Mouse (Mus musculus) liver, embryonic 13.5 days (tissue): ENCODE results near the gene Cdh3. TPM values are rescaled to one million over a fixed set of nuclear protein-coding genes. Genes with fewer than 3 reads are reported as not detected.

Source experiments
- ATAC-seq: fragments of 200-750 bp; cut with Nextera tagmentation; 2 replicates; pipeline ENCODE4 v1.8.0; 2017; ENCODE audit warnings: low read depth, mild to moderate bottlenecking, moderate number of reproducible peaks, moderate library complexity
- DNase-seq: peaks from one replicate; pipeline ENCODE4 v3.0.0; 2022
- H3K27ac ChIP-seq: fragments of 300-500 bp; sonication (generic); 2 replicates; pipeline ENCODE4 v1.5.1; 2015; ENCODE audit warnings: moderate library complexity, mild to moderate bottlenecking, inconsistent platforms
- H3K27me3 ChIP-seq: fragments of 300-500 bp; sonication (generic); 2 replicates; pipeline ENCODE4 v1.6.1; 2015; ENCODE audit warnings: mild to moderate bottlenecking, inconsistent platforms
- H3K36me3 ChIP-seq: fragments of 300-500 bp; sonication (generic); 2 replicates; pipeline ENCODE4 v1.6.1; 2015; ENCODE audit warnings: mild to moderate bottlenecking, inconsistent platforms
- H3K4me1 ChIP-seq: fragments of 300-500 bp; sonication (generic); replicated peaks from 2 replicates; pipeline ENCODE4 v1.6.1; 2015; ENCODE audit warnings: inconsistent platforms
- H3K4me2 ChIP-seq: fragments of 300-500 bp; sonication (generic); 2 replicates; pipeline ENCODE4 v1.6.1; 2015; ENCODE audit warnings: inconsistent platforms, mild to moderate bottlenecking, moderate library complexity
- H3K4me3 ChIP-seq: fragments of 300-500 bp; sonication (generic); replicated peaks from 2 replicates; pipeline ENCODE4 v1.5.1; 2015; ENCODE audit warnings: mild to moderate bottlenecking, inconsistent platforms
- H3K9ac ChIP-seq: fragments of 300-500 bp; sonication (generic); 2 replicates; pipeline ENCODE4 v1.6.1; 2015; ENCODE audit warnings: mild to moderate bottlenecking, inconsistent platforms
- H3K9me3 ChIP-seq: fragments of 300-500 bp; sonication (generic); replicated peaks from 2 replicates; pipeline ENCODE4 v1.6.1; 2016; ENCODE audit warnings: inconsistent platforms
- WGBS: fragments of 180-500 bp; shearing (Covaris S2); methylation state at CpG from one replicate; pipeline ENCODE4 v1.1.7; 2015; ENCODE audit not compliant: insufficient replicate concordance; 5-methylcytosine and 5-hydroxymethylcytosine counted together
- polyA plus RNA-seq: library from polyadenylated mRNA; unstranded; fragments of >200 nt; fragmentation: Nextera tagmentation; extraction: Ambion mirVana; gene quantifications from 2 replicates; pipeline ENCODE4 v1.2.1, GENCODE M21; 2015

The Cdh3 gene
- 2.5 and 2.8 TPM in 2 replicates for polyA plus RNA-seq

GRCm38 (mm10) chr8:106510365-106510975, at the start of gene Cdh3:
Cdh3 (plus strand) TSS chr8:106510891.
- DNase-seq: no peak
- Histone ChIP-seq H3K9me3 (no peaks in the 10 kb centered on the region), H3K4me2 (peak within 1 kb of the TSS; percentile 50), H3K27me3 (peaks cover 83% of the 10 kb centered on the region), H3K4me1 (no peaks in the 10 kb centered on the region), H3K27ac (peak within 1 kb of the TSS; percentile 18; the same call in 1 of the 2 replicates), H3K36me3 (no peaks in the 10 kb centered on the region), H3K9ac (peak within 1 kb of the TSS; percentile 43), H3K4me3 (peak within 1 kb of the TSS; percentile 41)
- WGBS: 2% methylated on average over 34 of the region's 34 CpGs
- no peak for ATAC-seq

DNA sequence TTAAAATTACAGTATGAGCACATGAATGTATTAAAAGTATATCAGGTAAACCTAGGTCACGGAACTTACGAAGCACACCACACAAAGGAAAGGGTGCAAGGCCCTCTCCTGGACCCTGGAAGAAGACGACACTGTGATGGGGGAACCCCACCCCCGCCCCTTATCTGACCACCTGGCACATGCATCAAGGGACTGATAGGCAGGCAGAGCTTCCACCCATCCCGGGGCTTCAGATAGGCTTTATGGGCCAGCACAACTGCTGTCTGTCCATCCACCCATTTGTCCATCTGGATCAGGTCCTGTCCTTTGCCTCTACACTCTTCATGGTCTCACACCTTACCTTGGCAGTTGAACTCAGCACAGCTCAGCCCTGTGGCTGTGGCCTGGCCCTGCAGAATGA, 48.6 kb upstream of the Cdh3 start:
- 37% methylated on average over 5 of the region's 5 CpGs for WGBS
- Histone ChIP-seq H3K4me1 (peaks cover 4% of the 10 kb centered on the region), H3K4me2 (no peak overlapping the region), H3K36me3 (no peaks in the 10 kb centered on the region), H3K9me3 (no peaks in the 10 kb centered on the region), H3K27me3 (no peaks in the 10 kb centered on the region), H3K27ac (no peak overlapping the region), H3K4me3 (no peak overlapping the region), H3K9ac (no peak overlapping the region)
- DNase-seq (peak; percentile 1), ATAC-seq (peak; percentile 57; the same call in 1 of the 2 replicates)

GRCm38 (mm10) chr8:106463795-106464194, 46.9 kb upstream of the Cdh3 start:
- H3K27ac ChIP-seq: no peak overlapping the region
- peaks cover 4% of the 10 kb centered on the region for H3K4me1 ChIP-seq
- H3K9ac ChIP-seq: no peak overlapping the region
- DNase-seq (no peak), ATAC-seq (no peak)
- H3K27me3 ChIP-seq: no peaks in the 10 kb centered on the region
- 72% methylated on average over 6 of the region's 6 CpGs for WGBS
- H3K4me2 ChIP-seq: no peak overlapping the region
- no peaks in the 10 kb centered on the region for H3K36me3 ChIP-seq
- H3K9me3 ChIP-seq: no peaks in the 10 kb centered on the region
- no peak overlapping the region for H3K4me3 ChIP-seq

- no peak for ATAC-seq
- Histone ChIP-seq H3K9me3 (no peaks in the 10 kb centered on the region), H3K36me3 (no peaks in the 10 kb centered on the region), H3K9ac (no peak overlapping the region), H3K4me1 (no peaks in the 10 kb centered on the region), H3K4me3 (no peak overlapping the region), H3K27me3 (no peaks in the 10 kb centered on the region), H3K4me2 (no peak overlapping the region), H3K27ac (no peak overlapping the region)
- 38% methylated on average over 7 of the region's 7 CpGs for WGBS
- DNase-seq: no peak
Measured at GRCm38 (mm10) chr8:106469485-106469884, 41.2 kb upstream of the Cdh3 start.

DNA sequence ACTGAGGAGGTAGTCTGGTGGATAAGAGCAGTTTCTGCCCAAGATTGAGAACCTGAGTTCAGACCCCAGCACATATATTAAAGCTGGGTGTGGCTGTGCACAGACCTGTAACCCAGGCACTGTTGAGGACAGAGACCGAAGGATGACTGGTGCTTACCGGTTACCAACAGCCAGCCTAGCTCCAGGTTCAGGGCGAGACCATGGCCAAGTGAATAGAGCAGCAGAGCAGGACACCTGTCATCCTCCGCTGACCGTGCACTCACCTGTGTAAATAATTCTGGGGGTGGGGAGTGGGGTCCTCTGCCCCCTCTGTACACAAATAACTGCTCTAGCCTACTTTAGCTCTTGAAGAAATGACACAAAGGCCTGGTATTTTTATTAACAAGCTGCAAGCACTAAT, 36.7 kb upstream of the Cdh3 start:
- Histone ChIP-seq H3K36me3 (no peaks in the 10 kb centered on the region), H3K4me1 (no peaks in the 10 kb centered on the region), H3K27me3 (no peaks in the 10 kb centered on the region), H3K4me3 (no peak overlapping the region), H3K4me2 (no peak overlapping the region), H3K9me3 (no peaks in the 10 kb centered on the region), H3K9ac (no peak overlapping the region), H3K27ac (no peak overlapping the region)
- DNase-seq (no peak), ATAC-seq (no peak)
- 77% methylated on average over 5 of the region's 5 CpGs for WGBS

DNA sequence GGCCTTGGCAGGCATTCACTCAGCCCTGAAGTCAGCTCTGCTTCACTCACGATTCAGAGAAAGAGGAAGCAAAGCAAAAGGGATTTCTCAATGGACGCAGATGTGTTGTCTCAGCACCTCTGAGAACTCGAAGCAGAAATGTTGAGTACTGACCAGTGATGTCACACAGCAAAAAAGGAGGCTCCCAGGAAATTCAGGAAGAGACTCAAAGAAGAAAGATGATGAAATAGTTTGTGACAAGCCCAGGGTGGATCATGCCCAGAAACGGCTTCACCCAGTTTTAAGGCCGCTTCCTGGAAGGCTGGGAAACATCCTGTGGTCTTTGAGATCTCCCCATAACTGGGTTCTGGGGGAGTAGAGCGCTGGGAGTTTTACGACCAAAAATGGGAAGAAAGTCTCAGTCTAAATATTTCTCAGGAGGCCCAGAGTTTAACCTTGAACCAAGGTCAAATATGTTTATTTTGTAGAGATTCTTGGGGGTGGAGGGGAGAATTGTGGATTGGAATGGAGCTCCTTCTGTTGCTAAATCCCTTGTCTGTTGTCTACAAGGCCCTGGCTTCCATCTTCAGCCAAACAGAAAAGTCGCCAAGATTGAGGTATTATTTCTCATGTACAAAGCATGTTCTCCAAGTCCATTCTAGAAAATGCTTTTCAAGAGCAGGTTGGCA, 10.5 kb upstream of the Cdh3 start, which contains the start of gene 6030452D12Rik:
Gene 6030452D12Rik, plus strand, starts transcription at position 505 of the 668 bp plus-strand sequence.
- ATAC-seq (no peak), DNase-seq (no peak)
- no peak within 1 kb of the TSS for H3K4me2 ChIP-seq
- no peaks in the 10 kb centered on the region for H3K27me3 ChIP-seq
- no peaks in the 10 kb centered on the region for H3K4me1 ChIP-seq
- no peak within 1 kb of the TSS for H3K4me3 ChIP-seq
- H3K9ac ChIP-seq: no peak within 1 kb of the TSS
- H3K9me3 ChIP-seq: 0 out of 2 replicates have a peak, but pooled peaks cover 4% of the 10 kb centered on the region
- H3K36me3 ChIP-seq: no peaks in the 10 kb centered on the region
- 40% methylated on average over 8 of the region's 8 CpGs for WGBS
- no peak within 1 kb of the TSS for H3K27ac ChIP-seq

DNA sequence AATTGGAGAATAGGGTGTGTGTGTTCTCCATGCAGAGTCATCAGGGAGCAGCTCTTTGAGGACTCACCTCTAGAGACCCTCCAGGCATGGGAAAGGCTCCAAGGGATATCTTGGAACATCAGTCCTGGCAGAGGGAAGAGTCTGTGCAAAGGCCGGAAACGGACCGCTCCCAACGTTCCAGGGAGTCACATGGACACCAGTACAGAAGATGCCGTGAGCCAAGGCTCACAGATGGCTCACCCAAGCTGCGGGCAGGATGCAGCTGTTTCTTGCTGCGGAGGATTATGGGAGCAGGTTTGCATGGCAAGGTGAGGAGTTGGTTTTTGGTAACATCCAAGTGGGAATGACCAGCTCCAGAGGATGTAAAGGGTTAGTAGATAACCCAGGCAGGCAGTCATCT, 6.5 kb upstream of the Cdh3 start:
- Histone ChIP-seq H3K27me3 (peaks cover 32% of the 10 kb centered on the region), H3K36me3 (no peaks in the 10 kb centered on the region), H3K4me3 (no peak overlapping the region), H3K4me1 (no peaks in the 10 kb centered on the region), H3K4me2 (no peak overlapping the region), H3K9ac (no peak overlapping the region), H3K27ac (no peak overlapping the region), H3K9me3 (no peaks in the 10 kb centered on the region)
- 77% methylated on average over 7 of the region's 7 CpGs for WGBS
- DNase-seq (no peak), ATAC-seq (no peak)

DNA sequence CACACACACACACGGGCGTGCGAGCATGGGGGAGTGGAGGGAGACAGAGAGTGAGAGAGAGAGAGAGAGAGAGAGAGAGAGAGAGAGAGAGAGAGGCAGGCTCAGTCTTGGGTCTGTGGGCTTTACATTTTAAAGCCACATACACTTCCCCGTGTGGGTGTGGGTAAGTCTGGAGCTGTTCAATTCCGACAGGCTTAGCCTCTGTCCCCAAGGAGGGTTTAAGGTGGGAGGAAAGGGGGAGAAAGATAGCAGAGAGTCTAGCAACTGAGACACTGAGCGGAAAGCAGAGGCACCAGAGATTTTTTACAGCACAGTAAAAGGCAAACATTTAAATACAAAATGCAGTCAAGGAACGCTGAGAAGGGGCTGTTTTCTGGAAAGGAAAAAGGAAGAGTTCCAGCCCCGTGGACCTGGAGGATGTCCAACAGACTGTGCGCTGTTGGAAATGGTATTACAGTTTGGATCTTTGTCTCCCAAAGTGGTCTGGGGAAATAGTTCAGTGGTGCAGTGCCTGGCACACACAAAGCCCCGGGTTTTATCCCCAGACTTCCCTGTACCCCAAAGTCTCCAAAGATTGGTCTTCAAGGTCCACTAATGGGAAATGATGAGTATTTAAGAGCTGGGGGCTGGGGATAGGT, 5.2 kb upstream of the Cdh3 start:
- WGBS: 44% methylated on average over 10 of the region's 10 CpGs
- H3K4me3 ChIP-seq: no peak overlapping the region
- H3K4me1 ChIP-seq: no peaks in the 10 kb centered on the region
- DNase-seq (no peak), ATAC-seq (no peak)
- no peak overlapping the region for H3K27ac ChIP-seq
- H3K9me3 ChIP-seq: no peaks in the 10 kb centered on the region
- H3K9ac ChIP-seq: no peak overlapping the region
- no peaks in the 10 kb centered on the region for H3K36me3 ChIP-seq
- peaks cover 44% of the 10 kb centered on the region for H3K27me3 ChIP-seq
- H3K4me2 ChIP-seq: no peak overlapping the region

- no peak for DNase-seq
- Histone ChIP-seq H3K4me2 (no peak overlapping the region), H3K4me3 (no peak overlapping the region), H3K27me3 (peaks cover 51% of the 10 kb centered on the region), H3K9ac (no peak overlapping the region), H3K9me3 (no peaks in the 10 kb centered on the region), H3K36me3 (no peaks in the 10 kb centered on the region), H3K27ac (no peak overlapping the region), H3K4me1 (no peaks in the 10 kb centered on the region)
- no peak for ATAC-seq
- WGBS: 76% methylated on average over 1 of the region's 1 CpGs
Measured at GRCm38 (mm10) chr8:106506106-106506505, 4.6 kb upstream of the Cdh3 start.

DNA sequence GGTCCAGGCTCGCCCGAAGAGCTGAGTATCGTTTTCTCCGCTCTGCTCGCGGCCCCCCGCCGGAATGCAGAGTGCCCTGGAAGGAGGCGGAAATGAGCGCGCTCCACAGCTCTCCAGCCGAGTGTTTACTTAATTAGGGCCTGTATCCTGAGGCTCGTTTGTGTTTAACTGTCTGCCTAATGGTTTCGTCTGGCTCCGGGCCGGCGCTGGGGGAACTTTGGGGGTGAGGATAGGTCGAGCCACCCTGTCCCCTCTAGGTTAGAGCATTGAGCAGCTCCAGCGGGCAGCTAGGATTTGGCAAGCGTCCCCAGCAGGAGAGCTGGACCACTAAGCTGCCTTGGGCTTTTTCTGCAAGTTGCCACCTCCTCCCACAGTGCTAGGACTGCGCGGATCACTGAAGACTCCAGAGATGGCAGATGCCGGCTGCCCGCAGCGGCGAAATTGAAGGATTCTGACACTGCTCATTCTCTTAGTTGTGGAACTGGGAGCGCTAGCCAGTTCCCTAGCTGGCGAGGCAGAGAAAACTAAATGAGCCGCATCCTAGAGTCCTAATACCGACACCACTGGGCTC, 2.8 kb upstream of the Cdh3 start:
- ATAC-seq (no peak), DNase-seq (no peak)
- Histone ChIP-seq H3K9ac (no peak overlapping the region), H3K27ac (no peak overlapping the region), H3K9me3 (no peaks in the 10 kb centered on the region), H3K36me3 (no peaks in the 10 kb centered on the region), H3K4me3 (0 out of 2 replicates have a peak overlapping the region, but pooled peaks have one; percentile 7), H3K4me2 (peak overlapping the region; percentile 32), H3K4me1 (no peaks in the 10 kb centered on the region), H3K27me3 (peaks cover 68% of the 10 kb centered on the region)
- WGBS: 2% methylated on average over 30 of the region's 30 CpGs

DNA sequence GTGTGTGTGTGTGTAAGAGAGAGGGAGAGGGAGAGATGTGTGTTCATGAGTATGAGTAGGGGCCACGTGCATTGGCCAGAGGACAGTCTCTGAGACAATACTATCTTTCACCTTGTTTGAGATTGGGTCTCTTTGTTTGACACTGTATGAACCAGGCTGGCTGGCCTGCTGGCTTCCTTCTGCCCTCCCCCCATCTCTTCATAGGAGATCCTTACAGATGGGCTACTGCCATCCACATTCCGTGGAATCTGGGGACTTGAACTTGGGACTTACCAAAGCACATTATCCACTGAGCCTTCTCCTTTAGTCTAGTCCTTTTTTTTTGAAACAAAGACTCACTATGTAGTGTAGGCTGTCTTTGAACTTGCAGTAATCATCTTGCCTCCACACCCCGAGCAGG, 2.2 kb upstream of the Cdh3 start:
- WGBS: 21% methylated on average over 3 of the region's 3 CpGs
- no peak for DNase-seq
- H3K27ac ChIP-seq: no peak overlapping the region
- no peak overlapping the region for H3K9ac ChIP-seq
- ATAC-seq: no peak
- no peaks in the 10 kb centered on the region for H3K9me3 ChIP-seq
- no peak overlapping the region for H3K4me2 ChIP-seq
- no peak overlapping the region for H3K4me3 ChIP-seq
- no peaks in the 10 kb centered on the region for H3K4me1 ChIP-seq
- H3K36me3 ChIP-seq: no peaks in the 10 kb centered on the region
- H3K27me3 ChIP-seq: peaks cover 74% of the 10 kb centered on the region
